Mouse (Mus musculus) retina, adult 2 months (tissue): Measurements from ENCODE around the gene Rabl2.
A peak's percentile ranks its signal among the peaks of the same experiment; 100 is the strongest.

Source experiments
- DNase-seq: peaks from one replicate; pipeline ENCODE4 v3.0.0-alpha.2; 2012; ENCODE audit warnings: low read depth, low spot score

The Rabl2 gene

DNA sequence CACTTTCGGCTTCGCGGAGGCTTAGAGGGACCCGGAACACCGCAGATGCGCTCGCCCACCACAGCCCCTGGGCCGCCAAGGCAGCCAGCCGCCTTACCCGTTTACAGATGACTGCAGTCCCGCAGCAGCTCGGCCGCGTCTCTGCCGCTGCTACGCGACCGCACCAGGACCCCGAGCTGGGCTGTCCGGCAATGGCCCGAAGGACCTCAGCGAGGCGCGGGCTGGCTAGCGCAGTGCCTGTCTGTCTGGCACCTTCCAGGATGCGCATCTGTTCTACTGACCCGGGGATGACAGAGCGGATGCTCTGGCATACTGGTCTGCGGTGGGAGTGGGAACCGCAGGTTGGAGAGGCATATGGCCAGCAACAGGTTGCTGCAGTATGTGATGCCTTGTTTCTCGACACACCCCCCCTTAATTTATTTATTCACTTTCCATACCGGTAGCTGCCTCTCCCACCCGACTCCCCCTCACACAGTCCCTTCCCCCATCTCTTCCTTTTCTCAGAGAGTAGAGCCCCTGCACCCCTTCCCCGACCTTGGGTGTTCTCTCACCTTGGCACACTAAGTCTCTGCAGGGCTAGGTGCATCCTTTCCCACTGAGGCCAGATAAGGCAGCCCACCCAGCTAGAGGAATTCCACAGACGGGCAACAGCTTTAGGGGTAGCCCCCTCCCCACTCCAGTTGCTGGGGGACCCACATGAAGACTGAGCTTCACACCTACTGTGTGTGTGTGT lies at the start of gene Rabl2:
Gene Rabl2, minus strand, starts transcription at position 201 of the 733 bp plus-strand sequence.
- DNase-seq, result peak; percentile 76

DNA sequence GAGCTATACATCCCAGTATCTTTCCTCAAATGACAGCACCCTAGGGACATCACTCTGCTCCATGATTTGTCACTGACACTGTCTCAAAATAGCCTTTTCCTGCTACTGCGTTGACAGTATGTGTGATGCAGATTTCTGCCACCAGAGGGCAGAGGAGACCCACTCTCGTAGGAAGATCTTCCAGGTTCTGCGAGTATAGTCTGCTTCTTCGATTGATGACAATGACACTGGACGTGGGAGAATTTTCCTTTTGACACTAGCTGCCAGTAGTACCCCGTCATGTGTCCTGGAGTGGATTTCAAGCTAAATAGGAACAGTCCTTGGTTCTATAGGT lies 31.9 kb upstream of the Rabl2 start:
- DNase-seq, result peak; percentile 51

DNA sequence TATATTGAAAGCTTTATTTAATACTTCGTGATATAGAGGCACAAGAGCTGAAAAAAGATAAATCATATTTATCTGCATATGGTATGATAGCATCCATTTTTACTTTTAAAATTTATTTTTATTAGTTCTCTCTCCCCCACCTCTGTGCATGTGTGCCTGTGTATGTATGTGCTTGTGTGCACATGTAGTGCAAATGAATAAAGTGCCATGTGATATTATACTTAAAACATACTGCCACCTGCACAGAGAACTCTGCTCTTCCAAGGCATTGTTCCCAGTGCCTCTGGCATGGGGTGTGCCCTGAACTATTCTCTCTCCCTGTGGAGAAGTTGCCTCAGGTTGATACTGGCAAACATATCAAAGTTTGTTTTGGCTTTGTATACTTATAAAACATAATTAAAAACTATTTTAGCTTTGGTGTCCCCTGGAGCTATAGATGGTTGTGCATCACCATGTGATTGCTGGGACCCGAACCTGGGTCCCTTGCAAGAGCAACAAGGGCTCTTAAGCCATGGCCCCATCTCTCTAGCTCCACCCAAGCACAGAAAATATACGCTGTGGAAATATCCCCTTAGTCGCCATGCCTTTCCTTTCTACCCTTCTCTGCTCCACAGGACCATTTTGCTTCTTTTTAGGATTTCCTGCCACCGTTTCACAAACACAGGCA lies 31.4 kb upstream of the Rabl2 start:
- no peak for DNase-seq

DNA sequence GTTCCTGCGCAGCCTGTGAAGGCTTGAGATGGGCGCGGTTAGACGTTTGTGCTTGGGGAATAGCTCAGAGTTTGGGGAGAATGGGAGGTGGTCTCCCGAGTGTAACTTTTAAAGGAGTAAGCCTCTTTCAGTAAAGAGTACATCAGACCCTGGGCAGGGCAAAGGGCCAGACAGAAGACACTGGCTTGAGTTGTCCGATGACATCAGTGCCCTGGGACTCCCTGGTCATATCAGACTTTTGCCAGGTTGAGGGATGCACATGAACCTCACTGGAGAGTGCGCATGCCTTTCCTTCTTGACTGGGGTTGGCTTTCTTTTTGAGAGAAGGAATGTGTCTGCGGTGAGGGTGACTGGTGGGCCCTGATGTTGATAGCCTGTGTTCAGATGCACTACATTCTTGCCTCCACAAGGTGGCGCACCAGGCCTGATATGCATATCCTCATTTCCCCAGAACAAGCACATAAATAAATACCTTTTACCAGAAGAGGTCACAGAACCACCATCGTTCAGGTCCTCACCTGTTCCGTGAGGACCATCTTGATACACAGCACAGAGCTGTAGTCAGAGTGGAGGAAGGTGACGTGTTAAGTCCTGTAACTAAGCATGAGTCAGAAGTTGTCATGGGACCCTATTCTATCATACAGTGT lies 30.7 kb upstream of the Rabl2 start:
- no peak for DNase-seq

DNA sequence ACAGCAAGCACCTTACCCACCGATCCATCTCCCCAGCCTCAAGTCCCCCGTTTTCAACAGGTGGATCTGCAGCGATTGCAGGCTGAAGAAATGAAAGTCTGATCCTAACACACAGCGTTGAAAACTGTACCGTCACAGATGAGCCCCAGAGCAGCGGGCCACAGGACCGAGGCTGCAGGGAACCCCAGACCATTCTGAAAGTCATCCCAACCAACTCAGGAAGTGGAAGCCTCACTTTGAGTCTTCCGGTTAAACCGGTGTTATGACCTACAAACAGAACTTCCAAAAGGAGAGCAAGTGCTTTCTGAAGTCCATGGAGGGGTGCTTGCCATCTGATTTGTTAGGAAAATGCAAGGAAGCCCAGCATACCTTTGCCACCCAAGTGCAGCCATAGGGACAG lies 16.2 kb upstream of the Rabl2 start:
- DNase-seq, result no peak

DNA sequence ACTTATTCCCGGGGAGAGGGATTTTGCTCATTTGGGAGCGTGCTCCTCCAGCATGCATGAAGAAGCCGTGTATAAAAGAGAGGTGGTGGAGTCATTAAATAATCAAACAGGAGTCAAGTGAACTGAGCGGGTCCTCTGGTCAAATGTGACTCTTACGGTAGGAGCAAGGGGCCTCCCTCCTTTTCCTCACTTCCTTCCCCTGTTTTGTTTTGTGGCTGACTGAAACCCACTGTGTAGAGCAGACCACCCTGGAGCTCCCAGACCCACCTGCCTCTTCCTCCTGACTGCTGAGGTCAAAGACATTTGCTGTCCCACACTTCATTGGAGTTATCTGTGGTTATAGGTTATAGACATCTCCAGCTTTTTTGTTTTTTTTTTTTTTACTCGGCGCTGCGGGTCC lies 15.8 kb upstream of the Rabl2 start:
- no peak for DNase-seq

DNA sequence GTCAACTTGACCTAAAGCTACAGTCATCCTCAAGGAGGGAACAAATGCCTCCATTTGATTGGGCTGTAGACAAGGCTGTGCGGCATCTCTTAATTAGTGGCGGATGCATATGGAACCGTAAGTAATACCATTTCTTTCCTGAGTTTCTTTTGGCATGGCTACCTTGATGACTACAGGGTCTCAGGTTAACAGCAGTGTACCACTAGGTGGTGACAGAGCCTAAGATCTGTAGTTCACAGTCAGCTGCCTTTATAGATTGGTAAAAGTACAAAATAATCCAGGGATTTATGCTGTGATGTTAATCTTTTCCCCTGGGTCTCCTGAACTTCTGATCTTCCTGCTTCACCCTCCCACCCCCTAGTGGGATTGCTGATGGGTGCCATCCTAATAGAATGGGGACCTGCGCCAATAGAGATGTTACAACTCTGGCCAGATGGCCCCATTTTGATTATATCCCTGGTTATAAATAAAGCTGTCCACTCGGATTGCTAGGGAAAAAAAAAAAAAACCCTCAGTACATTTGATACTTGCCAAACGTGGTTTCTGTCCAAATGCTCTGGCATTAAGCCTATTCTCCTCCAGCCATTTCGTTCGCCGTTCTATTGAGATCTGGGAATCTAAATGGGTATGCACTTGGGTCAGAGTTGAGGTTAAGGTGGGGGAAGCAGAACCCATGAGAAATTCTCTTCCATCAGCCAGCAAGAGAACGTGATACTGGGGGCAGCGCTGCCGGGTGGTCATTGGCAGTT lies 14.3 kb upstream of the Rabl2 start:
- no peak for DNase-seq

- no peak for DNase-seq
Measured at GRCm38 (mm10) chr15:89592548-89592947, 825 bp upstream of the Rabl2 start.

DNA sequence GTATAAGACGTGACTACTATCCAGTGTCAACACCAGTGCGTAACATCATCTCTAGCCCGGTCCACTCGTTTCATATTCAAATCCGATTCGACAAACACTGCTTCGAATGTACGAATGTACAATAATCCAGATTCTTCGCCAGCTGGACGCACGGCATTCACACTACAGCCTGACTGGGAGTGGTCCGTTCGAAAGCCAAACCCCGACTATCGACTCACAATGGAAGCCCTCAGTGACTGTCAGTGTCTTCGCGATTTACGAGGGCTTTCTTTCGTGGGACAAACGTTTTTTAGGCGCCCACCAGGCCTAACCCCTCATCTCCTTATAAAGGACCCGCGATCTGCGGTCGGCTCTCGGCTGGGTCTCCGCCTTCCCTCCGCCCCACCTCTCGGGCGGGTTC lies 406 bp downstream of the Rabl2 start:
- DNase-seq, result no peak

- no peak for DNase-seq
Measured at GRCm38 (mm10) chr15:89589146-89589545, 2.6 kb downstream of the Rabl2 start.

DNA sequence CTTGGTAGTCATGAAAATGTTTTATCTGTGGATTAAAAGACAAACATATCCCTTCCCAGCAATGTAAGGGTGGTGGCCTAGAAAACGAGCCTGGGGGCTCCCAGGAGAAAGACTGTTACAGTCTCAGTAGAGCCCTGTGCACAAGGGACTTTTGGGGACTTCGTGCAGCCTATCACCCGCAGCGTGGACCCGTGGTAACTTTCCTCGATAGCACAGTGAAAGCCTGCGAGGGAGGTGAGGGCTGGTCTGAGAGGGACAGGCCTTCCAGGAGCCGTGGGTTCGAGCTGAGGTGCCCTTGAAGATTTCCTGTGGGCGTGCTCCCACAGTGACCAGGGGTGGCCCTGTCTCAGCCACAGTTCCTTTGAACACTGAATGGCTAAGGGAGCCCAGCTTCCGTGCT lies 6.1 kb downstream of the Rabl2 start:
- no peak for DNase-seq

GRCm38 (mm10) chr15:89585101-89585500 lies 6.6 kb downstream of the Rabl2 start:
- DNase-seq, result no peak

DNA sequence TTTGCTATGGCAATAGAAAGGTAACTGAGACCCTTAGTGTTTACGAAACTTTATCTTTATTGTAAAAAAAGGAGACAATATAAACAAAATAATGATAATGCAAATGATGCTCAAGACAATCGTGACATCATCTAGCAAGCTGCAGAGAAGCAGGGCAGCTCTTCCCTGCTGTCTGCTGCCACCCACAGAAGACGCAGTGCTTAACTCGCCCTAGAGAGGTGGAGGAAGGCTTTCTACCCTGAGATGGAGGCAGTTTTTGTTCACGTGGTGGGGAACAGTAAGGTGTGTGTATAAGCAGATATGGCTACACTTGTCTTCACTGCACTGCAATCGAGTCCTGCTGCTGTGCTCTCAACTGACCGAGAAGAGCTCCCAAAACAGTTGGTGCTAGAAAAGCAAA lies 9.2 kb downstream of the Rabl2 start:
- DNase-seq, result no peak

- DNase-seq, result no peak
Measured at GRCm38 (mm10) chr15:89572147-89572546, 19.6 kb downstream of the Rabl2 start.

- DNase-seq, result no peak
Measured at GRCm38 (mm10) chr15:89568114-89568513, 23.6 kb downstream of the Rabl2 start, which contains the start of gene Acr. Gene Acr (plus strand): TSS chr15:89568326.

- DNase-seq, result no peak
Measured at GRCm38 (mm10) chr15:89559202-89559731, 32.5 kb downstream of the Rabl2 start.

DNA sequence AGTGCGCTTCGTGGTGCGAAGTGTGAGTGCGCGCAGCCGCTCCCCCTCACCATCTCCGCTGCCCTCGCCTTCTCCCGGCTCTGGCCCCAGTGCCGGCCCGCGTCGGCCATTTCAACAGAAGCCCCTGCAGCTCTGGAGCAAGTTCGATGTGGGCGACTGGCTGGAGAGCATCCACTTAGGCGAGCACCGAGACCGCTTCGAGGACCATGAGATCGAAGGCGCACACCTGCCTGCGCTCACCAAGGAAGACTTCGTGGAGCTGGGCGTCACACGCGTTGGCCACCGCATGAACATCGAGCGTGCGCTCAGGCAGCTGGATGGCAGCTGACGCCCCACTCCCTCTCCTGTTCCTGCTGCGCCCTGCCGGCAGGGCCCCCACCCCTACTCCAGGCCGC lies 33.7 kb downstream of the Rabl2 start:
- no peak for DNase-seq

DNA sequence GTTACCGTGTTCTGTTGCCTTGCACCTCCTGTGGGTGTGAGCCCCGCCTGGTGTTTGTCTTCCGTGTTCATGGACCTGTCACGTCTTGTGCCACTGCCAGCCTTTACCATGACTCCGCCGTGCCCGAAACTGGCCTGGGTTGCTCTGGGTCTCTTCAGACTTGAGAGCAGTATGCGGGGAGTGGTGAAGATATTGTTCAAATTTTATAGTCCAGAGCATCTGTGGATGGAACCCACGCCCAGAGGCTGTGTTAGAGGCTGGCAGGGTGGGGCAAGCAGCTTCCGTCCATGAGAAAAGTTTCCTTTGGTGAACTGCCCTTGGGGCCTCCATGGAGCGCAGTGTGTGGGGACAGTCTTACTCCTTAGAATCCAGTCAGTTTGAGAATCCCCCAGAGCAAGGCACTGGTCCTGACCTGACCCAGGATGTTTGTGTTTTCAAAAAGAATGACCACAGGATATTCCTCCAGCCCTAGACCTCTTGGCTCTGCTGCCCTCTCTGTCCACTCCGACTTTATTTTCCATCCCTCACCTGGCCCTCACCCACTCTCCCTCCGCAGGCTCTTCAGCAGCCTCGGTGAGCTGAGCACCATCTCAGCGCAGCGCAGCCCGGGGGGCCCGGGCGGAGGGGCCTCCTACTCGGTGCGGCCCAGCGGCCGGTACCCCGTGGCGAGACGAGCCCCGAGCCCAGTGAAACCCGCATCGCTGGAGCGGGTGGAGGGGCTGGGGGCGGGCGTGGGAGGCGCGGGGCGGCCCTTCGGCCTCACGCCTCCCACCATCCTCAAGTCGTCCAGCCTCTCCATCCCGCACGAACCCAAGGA lies 34.3 kb downstream of the Rabl2 start:
- DNase-seq, result no peak

- no peak for DNase-seq
Measured at GRCm38 (mm10) chr15:89556401-89557178, 35.1 kb downstream of the Rabl2 start.

GRCm38 (mm10) chr15:89555591-89555990 lies 36.1 kb downstream of the Rabl2 start:
- DNase-seq, result no peak
